Mouse (Mus musculus): ENCODE measurements around the gene Cfap61.

DNA sequence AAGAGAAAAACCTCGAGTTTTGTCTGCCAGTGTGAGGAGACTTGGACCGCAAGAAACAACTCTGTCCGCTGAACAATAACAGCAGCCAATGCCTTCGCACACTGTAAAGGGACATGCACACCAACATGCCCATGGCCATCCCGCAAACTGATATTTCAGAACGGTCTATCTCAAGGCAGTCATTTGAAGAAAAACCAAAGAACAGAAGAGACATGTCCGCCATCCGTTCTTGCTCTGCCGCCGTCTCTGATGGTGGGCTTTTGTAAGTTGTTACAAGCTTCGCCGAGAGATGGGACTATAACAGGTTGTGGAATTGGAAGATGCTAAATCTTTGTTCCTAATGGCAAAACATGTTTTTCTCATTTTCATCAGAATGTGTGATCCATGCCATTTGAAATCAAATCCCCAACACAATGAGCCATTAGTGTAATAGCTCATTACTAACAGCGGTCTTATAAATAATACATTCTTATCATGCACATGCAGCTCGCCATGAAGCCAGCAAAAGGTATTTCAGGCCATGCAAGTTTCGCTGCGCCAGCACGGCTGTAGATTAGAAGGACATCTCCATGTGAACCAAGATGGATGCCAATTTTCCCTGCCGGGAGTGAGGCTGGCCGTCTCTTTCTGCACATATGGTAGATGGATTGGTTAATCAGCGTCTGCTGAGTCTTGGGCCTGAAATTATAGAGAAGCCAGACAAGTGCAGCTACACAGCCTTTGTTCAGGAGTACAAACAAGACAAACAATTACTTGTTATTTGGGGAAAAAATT is 36.8 kb downstream of the Cfap61 start:
- no peak for TF ChIP-seq CTCF (IDR thresholded peaks at IDR 0.05; ENCODE audit: extremely low read depth, insufficient read depth, low read length)
- TF ChIP-seq POLR2A (IDR thresholded peaks at IDR 0.05; ENCODE audit: extremely low read depth, insufficient read depth, low read length) = no peak
